Mouse (Mus musculus) testis, postnatal 14 days (tissue): ENCODE data around the gene Fbxl21.

Source experiments
- DNase-seq: peaks from one replicate; pipeline ENCODE4 v3.0.0; 2021; ENCODE audit warnings: low spot score

Gene Fbxl21

DNA sequence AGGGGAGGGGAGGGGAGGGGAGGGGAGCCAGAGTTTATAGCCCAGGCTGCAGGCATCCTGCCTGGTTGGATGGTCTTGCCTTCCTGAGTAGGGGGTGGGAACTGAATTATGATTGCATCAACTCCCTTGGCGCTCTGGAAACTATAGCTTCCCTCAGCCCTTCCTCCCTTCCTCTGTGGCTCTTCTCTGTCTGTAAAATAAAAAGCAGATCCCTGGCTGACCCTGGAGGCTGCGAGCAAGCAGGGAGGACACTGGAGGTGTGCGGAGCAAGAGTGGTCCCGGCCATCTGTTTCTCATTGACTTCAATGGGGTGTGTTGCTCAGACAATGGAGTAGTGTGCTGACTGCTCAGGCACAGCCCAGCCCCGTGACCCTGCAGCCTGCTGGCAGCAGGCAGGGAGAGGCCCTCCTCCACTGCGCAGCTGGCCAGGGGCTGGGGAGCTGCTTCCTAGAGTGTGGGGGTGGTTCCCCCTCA is 59.7 kb downstream of the Fbxl21 start:
- DNase-seq: peak; percentile 58

DNA sequence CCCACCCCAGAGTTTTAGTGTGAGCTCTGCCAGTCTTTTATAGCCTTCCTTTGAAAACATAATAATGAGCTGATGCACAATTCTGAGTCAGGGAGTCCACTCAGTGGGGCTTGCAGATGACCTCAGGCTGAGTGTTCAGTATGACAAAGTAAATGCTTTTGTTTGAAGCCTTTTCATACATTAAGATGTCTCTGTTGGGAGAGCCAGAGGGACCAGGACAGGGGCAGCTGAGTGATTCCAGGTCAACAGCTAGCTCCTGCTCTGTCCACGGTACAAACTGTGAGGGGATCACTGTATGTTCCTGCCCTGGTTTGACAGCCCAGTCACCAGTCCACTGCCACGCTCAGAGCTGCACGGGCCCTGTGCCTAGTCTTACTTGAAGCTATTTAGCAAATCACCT is 60.4 kb downstream of the Fbxl21 start:
- no peak for DNase-seq

DNA sequence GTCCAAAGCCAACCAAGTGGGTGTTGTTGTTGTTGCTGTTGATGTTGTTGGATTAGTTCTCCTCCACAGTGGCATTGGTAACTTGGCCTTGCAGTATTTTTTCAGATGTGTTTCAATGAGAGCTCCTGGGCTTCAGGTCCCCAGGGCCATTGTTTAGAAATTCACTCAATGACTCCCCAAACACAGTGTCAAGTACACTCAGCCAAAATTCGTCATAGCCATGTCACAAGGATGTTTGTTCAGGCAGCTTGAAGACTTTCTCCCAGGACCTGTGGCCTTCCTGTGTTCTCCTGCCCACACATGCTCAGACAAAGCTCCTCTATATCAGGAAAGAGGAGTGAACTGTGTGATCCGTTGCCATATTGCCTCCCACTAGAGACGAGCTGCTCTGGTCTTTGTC is 63.8 kb downstream of the Fbxl21 start:
- no peak for DNase-seq
